In genomic region chr5:36958837-36959236, GRCm38 (mm10) we compare ENCODE assay signal across 8 mouse cellular contexts.
A peak's percentile ranks its signal among the peaks of the same experiment; 100 is the strongest.
DNase-seq lines count a peak whose midpoint lies in the region.

No protein-coding gene starts in this region.

- DNase-seq in cerebellum, adult 11 months: peak; percentile 51
- DNase-seq in cerebellum, adult 11-12 months: no peak
- peak; percentile 59 for DNase-seq in MN1 (ENCODE audit: low spot score)
- peak; percentile 79 to 85 for DNase-seq in cerebellum, postnatal 25 days
- peak; percentile 58 to 75 for DNase-seq in frontal cortex, postnatal 36 days (ENCODE audit: low spot score in 2 of 2)
- peak; percentile 85 to 86 for DNase-seq in kidney, postnatal 4 days
- peak; percentile 78 for DNase-seq in lung, postnatal 36 days
- DNase-seq in right cerebral cortex, postnatal 14 days: peak; percentile 86
